Mouse (Mus musculus) limb, embryonic 11.5 days (tissue): ENCODE results near the gene Ptpn11. TPM values are rescaled to one million over a fixed set of nuclear protein-coding genes. Genes with fewer than 3 reads are reported as not detected.
"Not testable (repeated sequence)": the region's sequence is repeated elsewhere in the genome, so short reads cannot be mapped to it uniquely, and the experiment has no call there.

Source experiments
- ATAC-seq: fragments of 200-750 bp; cut with Nextera tagmentation; 2 replicates; pipeline ENCODE4 v1.8.0; 2017; ENCODE audit warnings: low read depth; ENCODE audit not compliant: insufficient number of reproducible peaks, low FRiP score, low TSS enrichment
- DNase-seq: peaks from one replicate; pipeline ENCODE4 v3.0.0-alpha.2; 2015; ENCODE audit warnings: low spot score
- H3K27ac ChIP-seq: fragments of 300-500 bp; sonication (generic); replicated peaks from 2 replicates; pipeline ENCODE4 v1.5.1; 2014; ENCODE audit warnings: low read depth, mild to moderate bottlenecking, low read length
- H3K27me3 ChIP-seq: fragments of 300-500 bp; sonication (generic); 2 replicates; pipeline ENCODE4 v1.6.1; 2014; ENCODE audit warnings: mild to moderate bottlenecking, low read length, mixed read lengths; ENCODE audit not compliant: control insufficient read depth, insufficient read depth
- H3K36me3 ChIP-seq: fragments of 300-500 bp; sonication (generic); 2 replicates; pipeline ENCODE4 v1.6.1; 2014; ENCODE audit warnings: mild to moderate bottlenecking, low read length, moderate library complexity, mixed read lengths; ENCODE audit not compliant: control insufficient read depth, insufficient read depth
- H3K4me1 ChIP-seq: fragments of 300-500 bp; sonication (generic); 2 replicates; pipeline ENCODE4 v1.6.1; 2014; ENCODE audit warnings: low read length, mixed read lengths; ENCODE audit not compliant: control insufficient read depth, insufficient read depth
- H3K4me2 ChIP-seq: fragments of 300-500 bp; sonication (generic); 2 replicates; pipeline ENCODE4 v1.6.1; 2014; ENCODE audit warnings: low read depth, mild to moderate bottlenecking, moderate library complexity; ENCODE audit not compliant: severe bottlenecking
- H3K4me3 ChIP-seq: fragments of 300-500 bp; sonication (generic); 2 replicates; pipeline ENCODE4 v1.5.1; 2014; ENCODE audit warnings: low read depth, low read length
- H3K9ac ChIP-seq: fragments of 300-500 bp; sonication (generic); 2 replicates; pipeline ENCODE4 v1.6.1; 2014; ENCODE audit warnings: mild to moderate bottlenecking, low read length
- H3K9me3 ChIP-seq: fragments of 300-500 bp; sonication (generic); 2 replicates; pipeline ENCODE4 v1.6.1; 2016; ENCODE audit warnings: low read length; ENCODE audit not compliant: control insufficient read depth
- WGBS: fragments of 180-500 bp; shearing (Covaris S2); extraction: QIAGEN DNeasy Blood & Tissue Kit; methylation state at CpG from one replicate; pipeline ENCODE4 v1.1.7; 2014; 5-methylcytosine and 5-hydroxymethylcytosine counted together
- polyA plus RNA-seq: library from polyadenylated mRNA; unstranded; fragments of >200 nt; fragmentation: Nextera tagmentation; extraction: Ambion mirVana; gene quantifications from 2 replicates; pipeline ENCODE4 v1.2.1, GENCODE M21; 2014

Ptpn11 gene
- polyA plus RNA-seq, 1 experiment from 2014 or later: 27.5 TPM

DNA sequence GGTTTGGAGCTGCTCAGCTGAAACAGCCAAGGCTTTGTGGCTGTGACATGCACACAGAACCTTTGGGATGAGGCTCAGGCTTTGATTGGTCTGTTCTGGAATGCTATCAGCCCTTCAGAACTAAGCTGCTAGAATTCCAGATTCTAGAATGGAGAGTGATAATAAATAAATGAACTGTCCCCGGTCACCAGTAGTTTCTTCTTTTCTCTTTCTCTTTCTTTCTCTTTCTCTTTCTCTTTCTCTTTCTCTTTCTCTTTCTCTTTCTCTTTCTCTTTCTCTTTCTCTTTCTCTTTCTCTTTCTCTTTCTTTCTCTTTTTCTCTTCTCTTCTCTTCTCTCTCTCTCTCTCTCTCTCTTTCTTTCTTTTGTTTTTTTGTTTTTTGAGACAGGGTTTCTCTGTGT lies 36.1 kb upstream of the Ptpn11 start:
- not testable (repeated sequence) for H3K4me2 ChIP-seq, ATAC-seq, H3K27ac ChIP-seq, H3K9ac ChIP-seq, DNase-seq, H3K4me1 ChIP-seq, H3K36me3 ChIP-seq, H3K9me3 ChIP-seq, H3K4me3 ChIP-seq, H3K27me3 ChIP-seq
- 89% methylated on average over 1 of the region's 1 CpGs for WGBS

DNA sequence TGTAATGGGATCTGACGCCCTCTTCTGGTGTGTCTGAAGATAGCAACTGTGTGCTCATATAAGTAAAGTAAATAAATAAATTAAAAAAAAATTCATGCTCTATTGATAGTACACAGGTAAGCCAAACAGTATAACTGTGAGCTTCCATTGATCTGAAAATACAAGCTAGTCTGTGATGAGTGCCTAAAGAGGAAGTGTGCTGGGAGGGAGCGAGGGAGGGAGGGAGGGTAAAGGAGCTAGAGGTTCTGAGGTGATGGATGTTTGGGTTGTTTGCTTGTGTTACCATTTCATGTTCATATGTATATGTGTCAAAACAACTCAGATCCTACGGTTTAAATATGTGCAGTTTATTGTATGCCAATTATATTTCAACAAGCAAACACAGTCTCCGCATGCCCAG lies 35.6 kb upstream of the Ptpn11 start:
- Histone ChIP-seq H3K9ac (no peak overlapping the region), H3K27me3 (no peaks in the 10 kb centered on the region), H3K27ac (no peak overlapping the region), H3K36me3 (no peaks in the 10 kb centered on the region), H3K4me3 (no peak overlapping the region), H3K4me2 (no peak overlapping the region), H3K9me3 (no peaks in the 10 kb centered on the region), H3K4me1 (no peaks in the 10 kb centered on the region)
- WGBS: 90% methylated on average over 4 of the region's 4 CpGs
- no peak for ATAC-seq
- DNase-seq: no peak

DNA sequence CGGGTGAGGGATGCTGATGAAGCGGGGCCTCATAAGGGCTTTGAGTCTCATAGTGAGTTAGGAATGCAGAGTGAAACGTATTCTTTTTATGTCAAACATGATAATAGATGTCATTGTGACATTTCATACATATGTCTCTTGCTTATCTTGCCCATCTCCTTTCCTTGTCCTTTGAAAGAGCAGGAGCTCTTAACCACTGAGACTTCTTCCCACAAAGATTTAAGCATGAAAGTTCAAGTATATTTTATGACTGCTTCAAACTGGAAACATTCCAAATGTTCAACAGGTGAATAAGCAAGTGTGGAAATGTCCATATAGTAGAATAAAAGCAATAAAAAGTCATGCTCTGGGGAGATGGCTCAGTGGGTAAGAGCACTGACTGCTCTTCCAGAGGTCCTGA lies 35.2 kb upstream of the Ptpn11 start:
- H3K4me3 ChIP-seq: no peak overlapping the region
- no peaks in the 10 kb centered on the region for H3K27me3 ChIP-seq
- WGBS: 88% methylated on average over 3 of the region's 3 CpGs
- no peaks in the 10 kb centered on the region for H3K9me3 ChIP-seq
- H3K27ac ChIP-seq: no peak overlapping the region
- H3K4me2 ChIP-seq: no peak overlapping the region
- H3K9ac ChIP-seq: no peak overlapping the region
- DNase-seq: no peak
- ATAC-seq: no peak
- no peaks in the 10 kb centered on the region for H3K36me3 ChIP-seq
- H3K4me1 ChIP-seq: peaks cover 2% of the 10 kb centered on the region; the same call in 1 of the 2 replicates

DNA sequence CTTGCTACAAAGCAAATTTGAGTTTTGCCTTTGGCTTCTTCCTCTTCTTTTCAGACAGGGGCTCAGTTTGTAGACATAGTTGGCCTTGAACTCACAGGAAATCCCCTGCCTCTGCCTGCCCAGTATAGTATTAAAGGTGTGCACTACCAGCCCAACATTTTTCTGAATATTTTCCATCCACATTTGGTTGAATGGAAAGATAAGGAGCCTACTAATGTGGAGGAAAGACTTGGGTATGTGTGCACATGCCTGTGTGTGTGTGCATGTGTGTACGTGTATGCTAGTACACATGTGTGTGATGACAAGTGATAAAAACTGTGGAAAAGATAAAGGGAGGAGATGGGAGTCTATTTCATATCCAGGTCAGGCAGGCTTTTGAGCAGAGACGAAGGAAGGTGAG lies 34.7 kb upstream of the Ptpn11 start:
- DNase-seq: no peak
- Histone ChIP-seq H3K9me3 (no peaks in the 10 kb centered on the region), H3K9ac (no peak overlapping the region), H3K36me3 (no peaks in the 10 kb centered on the region), H3K4me2 (no peak overlapping the region), H3K4me3 (no peak overlapping the region), H3K27ac (no peak overlapping the region), H3K4me1 (peaks cover 5% of the 10 kb centered on the region; the same call in 1 of the 2 replicates), H3K27me3 (no peaks in the 10 kb centered on the region)
- ATAC-seq: no peak
- 97% methylated on average over 2 of the region's 2 CpGs for WGBS

DNA sequence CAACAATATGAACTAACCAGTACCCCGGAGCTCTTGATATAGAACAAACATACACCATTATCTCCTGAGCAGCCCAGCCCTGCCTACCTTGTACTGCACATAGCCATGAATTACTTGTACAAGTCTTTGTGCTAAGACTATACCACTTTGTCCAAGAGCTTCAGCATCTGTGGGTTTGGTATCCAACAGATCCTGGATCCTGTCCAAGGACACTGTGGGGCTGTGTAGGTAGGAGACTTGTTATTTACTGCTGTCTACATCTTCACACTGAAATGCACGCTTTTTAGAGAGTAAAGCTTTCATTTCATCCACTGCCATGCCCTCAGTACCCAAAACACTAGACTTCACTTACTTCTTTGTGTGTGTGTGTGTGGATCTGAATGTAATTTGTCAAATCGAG lies 33.7 kb upstream of the Ptpn11 start:
- H3K9ac ChIP-seq: no peak overlapping the region
- WGBS: 89% methylated on average over 3 of the region's 3 CpGs
- peaks cover 5% of the 10 kb centered on the region; the same call in 1 of the 2 replicates for H3K4me1 ChIP-seq
- no peaks in the 10 kb centered on the region for H3K9me3 ChIP-seq
- DNase-seq (no peak), ATAC-seq (no peak)
- H3K27ac ChIP-seq: no peak overlapping the region
- no peak overlapping the region for H3K4me2 ChIP-seq
- H3K4me3 ChIP-seq: no peak overlapping the region
- no peaks in the 10 kb centered on the region for H3K36me3 ChIP-seq
- no peaks in the 10 kb centered on the region for H3K27me3 ChIP-seq

DNA sequence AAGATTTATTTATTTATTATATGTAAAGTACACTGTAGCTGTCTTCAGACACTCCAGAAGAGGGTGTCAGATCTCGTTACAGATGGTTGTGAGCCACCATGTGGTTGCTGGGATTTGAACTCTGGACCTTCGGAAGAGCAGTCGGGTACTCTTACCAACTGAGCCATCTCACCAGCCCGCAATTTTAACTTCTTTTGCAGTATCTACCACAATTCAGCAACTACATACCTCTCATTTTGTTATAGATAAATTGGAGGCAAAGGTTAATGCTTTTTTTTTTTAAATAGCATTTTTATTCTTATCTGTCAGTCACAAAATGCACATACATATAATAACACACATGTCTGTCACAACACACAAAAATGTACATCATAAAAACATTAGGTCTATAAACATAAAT lies 32.8 kb upstream of the Ptpn11 start:
- ATAC-seq: not testable (repeated sequence)

DNA sequence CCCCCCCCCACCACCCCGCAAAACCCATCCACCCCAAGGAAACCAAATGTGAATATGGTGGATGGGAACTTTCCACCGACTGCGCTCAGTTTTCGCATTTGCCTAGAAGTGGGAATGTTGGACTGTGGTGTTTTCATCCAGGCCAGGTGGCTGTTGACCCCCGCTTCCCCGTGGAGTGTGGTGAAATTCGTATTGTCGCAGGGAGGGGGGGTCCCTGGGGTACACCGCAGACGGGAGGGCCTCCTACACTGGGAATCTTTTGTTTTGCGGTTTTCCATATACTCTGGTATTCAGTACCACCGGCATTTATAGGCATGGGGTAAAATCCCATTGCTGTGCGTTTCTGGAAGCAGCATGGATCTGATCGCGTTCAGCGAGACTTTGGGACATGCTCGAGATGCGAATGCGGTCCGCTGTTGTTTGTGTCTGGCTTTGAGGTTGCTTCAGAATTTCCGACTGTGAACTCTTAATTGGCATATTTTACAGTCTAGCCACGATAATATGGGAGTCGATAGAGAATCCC lies 30.2 kb upstream of the Ptpn11 start:
- 23% methylated on average over 23 of the region's 23 CpGs for WGBS
- H3K4me2 ChIP-seq: peak overlapping the region; percentile 82
- H3K4me1 ChIP-seq: peaks cover 5% of the 10 kb centered on the region; the same call in 1 of the 2 replicates
- no peaks in the 10 kb centered on the region for H3K27me3 ChIP-seq
- H3K36me3 ChIP-seq: no peaks in the 10 kb centered on the region
- peak overlapping the region; percentile 27; the same call in 1 of the 2 replicates for H3K9ac ChIP-seq
- DNase-seq (no peak), ATAC-seq (no peak)
- H3K4me3 ChIP-seq: peak overlapping the region; percentile 91
- H3K27ac ChIP-seq: no peak overlapping the region
- H3K9me3 ChIP-seq: no peaks in the 10 kb centered on the region

More for the DNA sequence above, 32.8 kb upstream of the Ptpn11 start:
- H3K27me3 ChIP-seq, H3K9ac ChIP-seq, H3K4me1 ChIP-seq, H3K4me3 ChIP-seq, H3K4me2 ChIP-seq, H3K36me3 ChIP-seq, H3K27ac ChIP-seq, DNase-seq, H3K9me3 ChIP-seq: not testable (repeated sequence)
- 98% methylated on average over 4 of the region's 4 CpGs for WGBS

DNA sequence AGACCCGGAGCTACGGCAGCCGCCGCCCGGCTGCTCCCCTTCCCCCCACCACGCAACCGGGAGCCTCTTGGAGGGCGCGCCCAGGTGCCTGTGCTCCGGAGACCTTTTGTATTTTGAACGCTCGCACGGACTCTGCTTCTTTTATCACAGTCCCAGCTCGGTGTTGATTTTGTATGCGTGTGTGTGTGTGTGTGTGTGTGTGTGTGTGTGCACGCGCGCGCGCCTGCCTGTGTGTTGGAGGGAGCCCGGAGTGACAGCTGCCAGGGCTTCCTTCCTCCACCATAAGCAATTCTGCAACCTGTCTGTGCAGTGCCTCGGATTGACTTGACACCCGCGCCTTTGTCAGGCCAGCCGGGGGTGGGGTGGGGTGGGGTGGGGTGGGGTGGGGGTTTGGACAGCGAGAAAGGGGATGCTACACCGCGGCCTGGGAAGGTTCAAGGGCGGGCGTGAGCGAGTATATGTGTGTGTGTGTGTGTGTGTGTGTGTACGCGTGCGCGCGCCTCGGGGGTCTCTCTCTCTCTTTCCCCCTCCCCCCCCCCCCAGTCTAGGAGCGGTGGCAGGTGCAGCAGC lies 29.6 kb upstream of the Ptpn11 start:
- Histone ChIP-seq H3K36me3 (no peaks in the 10 kb centered on the region), H3K9me3 (no peaks in the 10 kb centered on the region), H3K27me3 (no peaks in the 10 kb centered on the region), H3K4me1 (peaks cover 5% of the 10 kb centered on the region; the same call in 1 of the 2 replicates), H3K4me3 (peak overlapping the region; percentile 91), H3K27ac (peak overlapping the region; percentile 51; the same call in 1 of the 2 replicates), H3K9ac (peak overlapping the region; percentile 87), H3K4me2 (peak overlapping the region; percentile 82)
- under 1% methylated on average over 33 of the region's 38 CpGs for WGBS
- DNase-seq: peak; percentile 35
- peak; percentile 13; the same call in 1 of the 2 replicates for ATAC-seq
